Mouse (Mus musculus) embryonic facial prominence, embryonic 15.5 days (tissue): ENCODE measurements around the gene Luzp1. TPM values are rescaled to one million over a fixed set of nuclear protein-coding genes. Genes with fewer than 3 reads are reported as not detected.

Experiments
- ATAC-seq: fragments of 200-750 bp; cut with Nextera tagmentation; 2 replicates; pipeline ENCODE4 v1.8.0; 2017; ENCODE audit warnings: low read depth, moderate TSS enrichment; ENCODE audit not compliant: insufficient number of reproducible peaks, low FRiP score, low TSS enrichment
- H3K27ac ChIP-seq: fragments of 300-500 bp; sonication (generic); replicated peaks from 2 replicates; pipeline ENCODE4 v1.5.1; 2015; ENCODE audit warnings: mild to moderate bottlenecking, inconsistent platforms
- H3K27me3 ChIP-seq: fragments of 300-500 bp; sonication (generic); 2 replicates; pipeline ENCODE4 v1.6.1; 2015; ENCODE audit warnings: inconsistent platforms
- H3K36me3 ChIP-seq: fragments of 300-500 bp; sonication (generic); 2 replicates; pipeline ENCODE4 v1.6.1; 2015; ENCODE audit warnings: mild to moderate bottlenecking, inconsistent platforms
- H3K4me1 ChIP-seq: fragments of 300-500 bp; sonication (generic); 2 replicates; pipeline ENCODE4 v1.6.1; 2015; ENCODE audit warnings: inconsistent platforms
- H3K4me2 ChIP-seq: fragments of 300-500 bp; sonication (generic); replicated peaks from 2 replicates; pipeline ENCODE4 v1.6.1; 2015; ENCODE audit warnings: mild to moderate bottlenecking, inconsistent platforms
- H3K4me3 ChIP-seq: fragments of 300-500 bp; sonication (generic); replicated peaks from 2 replicates; pipeline ENCODE4 v1.5.1; 2015; ENCODE audit warnings: mild to moderate bottlenecking, inconsistent platforms
- H3K9ac ChIP-seq: fragments of 300-500 bp; sonication (generic); 2 replicates; pipeline ENCODE4 v1.6.1; 2015; ENCODE audit warnings: inconsistent platforms
- H3K9me3 ChIP-seq: fragments of 300-500 bp; sonication (generic); replicated peaks from 2 replicates; pipeline ENCODE4 v1.6.1; 2016; ENCODE audit warnings: inconsistent platforms
- WGBS: fragments of 180-500 bp; shearing (Covaris S2); methylation state at CpG from one replicate; pipeline ENCODE4 v1.1.7; 2015; 5-methylcytosine and 5-hydroxymethylcytosine counted together
- polyA plus RNA-seq: library from polyadenylated mRNA; unstranded; fragments of >200 nt; fragmentation: Nextera tagmentation; extraction: Ambion mirVana; gene quantifications from 2 replicates; pipeline ENCODE4 v1.2.1, GENCODE M21; 2015

The Luzp1 gene
- polyA plus RNA-seq, 1 experiment from 2014 or later, result 124 TPM

DNA sequence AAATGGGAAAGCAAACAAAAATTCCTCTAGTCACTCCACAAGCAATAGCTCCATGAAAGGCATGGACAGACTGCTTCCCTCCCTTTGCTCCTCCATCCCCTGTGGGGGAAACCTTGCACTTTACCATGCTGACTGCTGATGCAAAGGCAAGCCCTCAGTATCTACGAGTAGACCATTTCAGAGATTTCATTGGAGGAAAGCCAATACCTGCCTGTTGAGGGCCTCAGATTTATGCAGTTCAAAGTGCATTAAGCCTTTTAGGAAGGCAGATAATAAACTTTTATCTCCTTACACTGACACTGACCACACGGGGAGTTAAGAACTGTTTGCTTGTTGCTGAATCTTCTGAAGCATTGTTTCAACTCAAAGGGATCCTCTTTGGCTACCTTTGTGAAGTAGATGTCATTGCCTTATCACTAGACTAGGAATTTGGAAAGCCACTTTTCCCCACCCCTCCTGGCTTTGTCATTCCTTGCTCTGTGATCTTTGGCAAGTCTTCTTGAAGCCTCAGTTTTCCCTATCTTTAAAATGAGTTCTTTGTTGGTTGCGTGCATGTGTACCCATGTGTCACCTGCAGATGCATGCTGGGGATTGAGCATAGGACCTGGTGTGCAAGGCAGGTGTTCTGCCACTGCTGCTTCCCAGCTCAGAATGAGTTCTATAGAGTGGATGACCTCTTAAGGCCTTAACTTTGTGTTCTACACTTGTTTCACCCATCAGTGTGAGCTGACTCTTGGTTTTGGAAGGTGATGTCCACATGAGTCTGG lies 76.9 kb downstream of the Luzp1 start:
- no peak overlapping the region for H3K27ac ChIP-seq

DNA sequence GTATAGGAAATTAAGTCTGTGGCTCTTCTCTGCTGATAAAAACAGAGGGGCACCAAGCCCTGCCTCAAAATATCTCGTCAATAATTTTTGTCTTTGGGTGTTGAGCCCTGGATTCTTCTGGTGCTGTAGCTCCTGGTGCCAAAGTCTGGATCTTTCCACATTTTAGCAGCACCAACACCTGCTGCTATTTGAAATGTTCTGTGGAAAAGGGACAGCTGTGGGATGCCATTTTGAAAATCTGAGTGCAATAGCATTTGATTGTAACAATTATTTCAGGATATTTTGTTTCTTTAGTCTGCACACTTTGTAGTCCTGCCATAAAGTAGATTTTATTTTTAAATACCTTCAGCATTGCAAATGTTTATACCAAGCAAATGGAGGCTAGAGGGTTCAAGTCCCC lies 78.2 kb downstream of the Luzp1 start:
- H3K4me1 ChIP-seq, result no peaks in the 10 kb centered on the region
- H3K4me2 ChIP-seq, result no peak overlapping the region
- H3K9me3 ChIP-seq, result no peaks in the 10 kb centered on the region
- no peak overlapping the region for H3K4me3 ChIP-seq
- no peak overlapping the region for H3K27ac ChIP-seq
- ATAC-seq, result no peak
- H3K27me3 ChIP-seq, result no peaks in the 10 kb centered on the region
- H3K36me3 ChIP-seq, result peaks cover 95% of the 10 kb centered on the region
- 73% methylated on average over 1 of the region's 1 CpGs for WGBS
- H3K9ac ChIP-seq, result no peak overlapping the region

More for the DNA sequence above, 76.9 kb downstream of the Luzp1 start:
- Histone ChIP-seq H3K36me3 (peaks cover 95% of the 10 kb centered on the region), H3K9me3 (no peaks in the 10 kb centered on the region), H3K4me2 (no peak overlapping the region), H3K4me1 (no peaks in the 10 kb centered on the region), H3K4me3 (no peak overlapping the region), H3K9ac (no peak overlapping the region), H3K27me3 (no peaks in the 10 kb centered on the region)
- 77% methylated on average over 3 of the region's 3 CpGs for WGBS
- ATAC-seq, result no peak

DNA sequence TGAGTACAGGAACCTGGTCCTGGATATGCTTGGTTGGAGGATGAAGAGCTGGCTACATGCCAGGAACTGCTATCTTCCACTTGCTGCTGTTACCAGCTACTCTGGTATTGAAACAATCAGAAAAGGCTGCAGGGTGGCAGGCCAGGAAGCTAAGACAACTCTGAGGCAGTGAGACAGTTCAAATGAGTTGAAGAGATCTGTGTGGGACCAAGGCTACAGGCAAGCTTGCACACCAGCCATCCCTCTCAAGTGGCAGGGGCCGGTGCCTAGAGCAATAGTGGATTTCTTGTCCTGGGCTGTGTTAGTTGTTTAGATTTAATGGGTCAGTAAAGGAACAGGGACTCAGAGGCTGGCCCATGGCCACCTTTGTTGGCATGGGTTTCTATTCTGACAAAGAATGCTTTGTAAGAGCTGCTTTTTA lies 78.8 kb downstream of the Luzp1 start:
- Histone ChIP-seq H3K4me3 (no peak overlapping the region), H3K27ac (peak overlapping the region; percentile 48; the same call in 1 of the 2 replicates), H3K9me3 (no peaks in the 10 kb centered on the region), H3K4me1 (no peaks in the 10 kb centered on the region), H3K36me3 (peaks cover 95% of the 10 kb centered on the region), H3K27me3 (no peaks in the 10 kb centered on the region), H3K4me2 (no peak overlapping the region), H3K9ac (no peak overlapping the region)
- no peak for ATAC-seq
- 81% methylated on average over 1 of the region's 1 CpGs for WGBS

DNA sequence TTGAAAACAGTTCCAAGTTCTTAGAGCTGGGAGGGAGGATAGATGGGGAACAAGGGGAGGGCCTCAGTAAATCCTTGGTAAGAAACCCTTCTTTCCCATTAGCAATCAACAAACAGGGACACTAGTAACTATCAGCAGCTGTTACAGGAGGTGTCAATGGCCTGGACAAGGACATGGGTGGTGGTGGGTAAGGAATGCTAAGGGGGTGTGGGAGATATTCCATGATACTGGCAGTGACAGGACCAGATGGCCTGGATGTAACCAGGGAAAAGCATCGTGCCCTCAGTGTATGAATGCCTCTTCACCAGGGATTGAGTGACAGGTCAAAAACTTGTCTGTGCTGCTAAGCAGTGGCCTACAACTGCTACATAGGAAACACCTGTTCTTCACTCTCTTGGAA lies 83.5 kb downstream of the Luzp1 start:
- no peak overlapping the region for H3K9ac ChIP-seq
- H3K4me1 ChIP-seq, result no peaks in the 10 kb centered on the region
- H3K9me3 ChIP-seq, result no peaks in the 10 kb centered on the region
- H3K27ac ChIP-seq, result no peak overlapping the region
- no peak for ATAC-seq
- WGBS, result 43% methylated on average over 1 of the region's 1 CpGs
- peaks cover 90% of the 10 kb centered on the region for H3K36me3 ChIP-seq
- no peaks in the 10 kb centered on the region for H3K27me3 ChIP-seq
- no peak overlapping the region for H3K4me3 ChIP-seq
- H3K4me2 ChIP-seq, result no peak overlapping the region

DNA sequence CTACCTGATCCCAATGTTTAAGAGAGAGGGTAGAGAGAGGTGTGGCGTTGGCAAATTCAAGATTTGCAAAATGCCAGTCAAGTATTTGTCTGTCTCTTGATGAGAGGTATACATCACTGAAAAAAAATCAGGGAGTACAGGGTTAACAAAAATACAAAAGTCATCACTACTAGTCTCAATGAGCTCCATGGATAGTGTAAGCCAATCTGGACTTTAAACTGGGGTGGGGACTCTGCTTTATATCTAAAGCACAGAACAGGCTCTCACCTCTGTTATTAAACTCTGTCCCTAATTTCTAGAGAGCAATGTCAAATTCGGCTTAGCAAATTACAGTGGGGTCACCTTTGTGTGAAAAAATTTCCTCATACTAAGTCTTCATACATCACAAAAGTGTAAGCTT lies 88.1 kb downstream of the Luzp1 start:
- Histone ChIP-seq H3K36me3 (peaks cover 75% of the 10 kb centered on the region), H3K27ac (no peak overlapping the region)
- 93% methylated on average over 2 of the region's 2 CpGs for WGBS

DNA sequence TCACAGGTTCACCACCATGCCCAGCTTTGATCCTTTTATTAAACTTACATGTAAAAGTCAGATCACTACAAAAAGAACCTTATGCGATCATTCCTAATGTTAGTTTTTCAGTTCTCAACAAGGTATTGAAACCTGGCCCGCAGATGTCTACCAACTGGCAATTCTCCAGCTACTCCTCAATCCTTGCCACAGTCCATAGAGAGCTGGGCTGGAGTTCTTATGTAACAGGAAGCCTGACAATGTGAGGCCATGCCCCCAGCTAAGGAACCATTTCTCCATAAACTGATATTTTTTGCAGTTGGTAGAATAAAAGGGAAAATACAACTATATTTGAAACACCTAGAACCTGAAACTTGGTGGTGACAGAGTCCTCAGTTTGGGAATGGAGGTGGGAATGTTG lies 90.1 kb downstream of the Luzp1 start:
- Histone ChIP-seq H3K4me1 (0 out of 2 replicates have a peak, but pooled peaks cover 3% of the 10 kb centered on the region), H3K4me2 (no peak overlapping the region), H3K9me3 (no peaks in the 10 kb centered on the region), H3K27ac (no peak overlapping the region), H3K36me3 (peaks cover 64% of the 10 kb centered on the region), H3K27me3 (no peaks in the 10 kb centered on the region), H3K9ac (no peak overlapping the region), H3K4me3 (no peak overlapping the region)
- WGBS, result 83% methylated on average over 2 of the region's 2 CpGs
- ATAC-seq, result no peak

More for the DNA sequence above, 88.1 kb downstream of the Luzp1 start:
- no peak for ATAC-seq
- no peaks in the 10 kb centered on the region for H3K9me3 ChIP-seq
- no peak overlapping the region for H3K4me3 ChIP-seq
- 0 out of 2 replicates have a peak, but pooled peaks cover 3% of the 10 kb centered on the region for H3K4me1 ChIP-seq
- H3K9ac ChIP-seq, result no peak overlapping the region
- no peak overlapping the region for H3K4me2 ChIP-seq
- H3K27me3 ChIP-seq, result no peaks in the 10 kb centered on the region

DNA sequence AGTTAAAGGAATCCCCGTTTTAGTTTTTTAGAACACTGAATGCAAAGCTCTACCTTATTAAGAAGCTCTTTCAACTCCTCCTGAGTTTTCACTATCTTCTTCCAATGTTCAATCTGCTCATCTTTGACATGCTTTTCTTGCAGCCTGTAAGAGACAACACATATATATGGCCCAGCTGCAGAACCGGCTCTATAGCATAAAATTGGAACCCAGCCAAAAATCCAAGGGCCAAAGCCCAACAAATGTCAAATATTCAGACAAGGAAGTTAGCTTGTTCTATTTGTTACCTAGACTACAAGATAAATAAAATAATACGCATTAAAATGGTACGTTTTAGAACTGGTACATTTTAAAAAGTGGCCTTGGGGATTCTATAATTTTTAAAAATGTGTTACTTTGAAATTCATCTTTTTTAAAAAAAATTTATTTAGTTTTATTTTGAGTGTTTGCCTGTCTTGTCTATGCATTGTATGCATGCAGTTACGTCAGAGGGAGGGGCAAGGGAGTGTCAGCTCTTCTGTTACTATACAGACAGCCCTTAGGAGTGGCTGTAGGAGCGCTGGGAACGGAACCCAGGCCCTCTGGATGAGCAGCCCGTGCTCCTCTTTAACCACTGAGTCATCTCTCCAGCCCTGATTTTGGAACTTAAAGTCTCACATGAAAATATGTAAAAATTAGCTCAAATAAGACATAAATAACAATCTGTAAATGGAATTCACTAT lies 90.9 kb downstream of the Luzp1 start:
- no peak overlapping the region for H3K4me2 ChIP-seq
- 0 out of 2 replicates have a peak, but pooled peaks cover 3% of the 10 kb centered on the region for H3K4me1 ChIP-seq
- no peak overlapping the region for H3K9ac ChIP-seq
- H3K27me3 ChIP-seq, result no peaks in the 10 kb centered on the region
- no peak overlapping the region for H3K4me3 ChIP-seq
- H3K36me3 ChIP-seq, result peaks cover 63% of the 10 kb centered on the region
- ATAC-seq, result no peak
- no peak overlapping the region for H3K27ac ChIP-seq
- H3K9me3 ChIP-seq, result no peaks in the 10 kb centered on the region
- WGBS, result 74% methylated on average over 8 of the region's 8 CpGs

DNA sequence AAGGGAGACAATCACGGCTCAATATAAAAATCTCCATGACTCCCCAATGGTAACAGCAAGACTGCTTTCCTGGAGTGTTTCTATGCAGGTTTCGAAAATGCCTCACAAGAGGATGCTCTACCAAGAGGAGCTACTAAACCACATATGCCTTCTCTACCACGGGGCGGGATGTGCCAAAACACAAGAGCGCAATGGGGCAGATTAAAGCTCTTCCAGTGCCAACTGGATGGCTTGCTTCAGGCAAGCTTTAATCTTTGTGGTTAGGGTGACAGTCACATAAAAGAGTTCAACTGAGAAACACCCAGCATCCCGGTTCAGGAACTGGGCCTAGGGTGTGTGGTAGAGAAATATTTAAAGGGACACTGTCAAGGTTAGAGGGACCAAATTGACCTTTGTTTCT lies 93.2 kb downstream of the Luzp1 start:
- Histone ChIP-seq H3K4me3 (no peak overlapping the region), H3K36me3 (peaks cover 60% of the 10 kb centered on the region), H3K9ac (no peak overlapping the region), H3K4me2 (no peak overlapping the region), H3K27ac (no peak overlapping the region), H3K4me1 (0 out of 2 replicates have a peak, but pooled peaks cover 3% of the 10 kb centered on the region), H3K9me3 (no peaks in the 10 kb centered on the region), H3K27me3 (no peaks in the 10 kb centered on the region)
- ATAC-seq, result no peak
- 68% methylated on average over 6 of the region's 6 CpGs for WGBS

DNA sequence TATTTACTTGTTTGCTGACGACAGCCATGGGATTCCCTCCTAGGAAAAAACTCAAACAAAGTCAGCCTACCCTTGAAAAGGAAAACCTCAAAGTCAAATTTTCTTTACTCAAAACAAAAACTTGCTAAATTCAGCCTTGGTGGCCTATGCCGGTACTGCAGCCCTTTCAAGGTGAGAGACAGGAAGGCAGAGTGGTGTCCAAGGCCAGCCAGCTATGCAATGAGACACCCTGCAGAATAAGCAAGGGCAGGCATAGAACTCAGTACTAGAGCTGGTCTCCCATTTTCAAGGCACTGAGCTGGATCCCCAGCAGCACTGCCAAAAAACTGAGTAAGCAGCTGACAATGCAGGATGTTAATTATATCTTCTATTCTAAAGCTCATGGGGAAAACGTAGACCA lies 99.1 kb downstream of the Luzp1 start:
- WGBS, result 68% methylated on average over 3 of the region's 3 CpGs
- no peak overlapping the region for H3K4me3 ChIP-seq
- no peak overlapping the region for H3K4me2 ChIP-seq
- H3K27me3 ChIP-seq, result no peaks in the 10 kb centered on the region
- no peaks in the 10 kb centered on the region for H3K4me1 ChIP-seq
- H3K27ac ChIP-seq, result no peak overlapping the region
- no peak overlapping the region for H3K9ac ChIP-seq
- peaks cover 64% of the 10 kb centered on the region for H3K36me3 ChIP-seq
- no peaks in the 10 kb centered on the region for H3K9me3 ChIP-seq
- ATAC-seq, result no peak

DNA sequence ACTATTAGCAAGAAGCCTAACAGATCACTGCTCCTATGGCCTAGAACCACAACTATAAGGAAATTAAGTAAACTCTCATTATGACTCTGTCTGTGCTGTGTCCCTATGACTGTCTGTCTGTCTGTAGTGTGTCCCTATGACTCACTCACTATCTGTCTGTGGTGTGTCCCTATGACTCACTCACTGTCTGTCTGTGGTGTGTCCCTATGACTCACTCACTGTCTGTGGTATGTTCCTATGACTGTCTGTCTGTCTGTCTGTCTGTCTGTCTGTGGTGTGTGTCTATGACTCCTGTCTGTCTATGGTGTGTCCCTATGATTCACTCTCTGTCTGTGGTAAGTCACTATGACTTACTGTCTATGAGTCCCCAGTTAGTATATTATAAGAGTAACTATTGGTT lies 100.4 kb downstream of the Luzp1 start:
- Histone ChIP-seq H3K9me3 (no peaks in the 10 kb centered on the region), H3K27me3 (no peaks in the 10 kb centered on the region), H3K4me1 (no peaks in the 10 kb centered on the region; the same call in 1 of the 2 replicates), H3K27ac (no peak overlapping the region), H3K4me3 (no peak overlapping the region), H3K4me2 (no peak overlapping the region), H3K36me3 (peaks cover 54% of the 10 kb centered on the region), H3K9ac (no peak overlapping the region)
- ATAC-seq, result no peak

DNA sequence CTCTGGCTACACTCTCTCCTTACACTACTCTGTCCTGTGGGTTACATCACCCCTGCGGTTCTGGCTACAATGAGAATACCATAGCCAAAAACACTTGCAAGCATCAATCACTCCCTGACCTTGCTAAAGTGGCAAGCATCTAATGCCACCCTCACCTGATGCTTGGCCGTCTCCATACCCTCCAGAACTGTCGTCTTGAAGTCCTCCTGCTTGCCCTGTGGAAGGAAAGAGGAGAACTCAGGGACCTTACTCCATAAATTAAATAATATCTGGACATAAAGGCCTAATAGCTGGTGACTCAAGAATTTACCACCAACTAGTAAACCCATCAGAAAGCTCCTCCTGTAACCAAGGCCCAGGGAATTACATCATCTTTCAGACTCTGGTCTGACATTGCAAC lies 112.3 kb downstream of the Luzp1 start:
- WGBS, result 86% methylated on average over 3 of the region's 3 CpGs

More for the DNA sequence above, 112.3 kb downstream of the Luzp1 start:
- Histone ChIP-seq H3K36me3 (no peaks in the 10 kb centered on the region), H3K4me2 (no peak overlapping the region), H3K27ac (no peak overlapping the region), H3K27me3 (no peaks in the 10 kb centered on the region), H3K9me3 (no peaks in the 10 kb centered on the region), H3K4me1 (0 out of 2 replicates have a peak, but pooled peaks cover 1% of the 10 kb centered on the region), H3K4me3 (no peak overlapping the region), H3K9ac (no peak overlapping the region)
- no peak for ATAC-seq
